Mouse (Mus musculus) midbrain, embryonic 14.5 days (tissue): Measurements from ENCODE around the gene Wwp2. TPM values are rescaled to one million over a fixed set of nuclear protein-coding genes. Genes with fewer than 3 reads are reported as not detected.

Experiments
- ATAC-seq: fragments of 200-750 bp; cut with Nextera tagmentation; 2 replicates; pipeline ENCODE4 v1.8.0; 2017; ENCODE audit warnings: moderate number of reproducible peaks, moderate library complexity; ENCODE audit not compliant: low FRiP score, low TSS enrichment
- DNase-seq: peaks from one replicate; pipeline ENCODE4 v3.0.0-alpha.2; 2015
- H3K27ac ChIP-seq: fragments of 300-500 bp; sonication (generic); replicated peaks from 2 replicates; pipeline ENCODE4 v1.5.1; 2014; ENCODE audit warnings: mild to moderate bottlenecking, low read depth, low read length, moderate library complexity
- H3K27me3 ChIP-seq: fragments of 300-500 bp; sonication (generic); 2 replicates; pipeline ENCODE4 v1.6.1; 2014; ENCODE audit warnings: low read length, control low read depth, mixed read lengths; ENCODE audit not compliant: control insufficient read depth, insufficient read depth
- H3K36me3 ChIP-seq: fragments of 300-500 bp; sonication (generic); 2 replicates; pipeline ENCODE4 v1.6.1; 2014; ENCODE audit warnings: low read length, control low read depth; ENCODE audit not compliant: control insufficient read depth, insufficient read depth
- H3K4me1 ChIP-seq: fragments of 300-500 bp; sonication (generic); 2 replicates; pipeline ENCODE4 v1.6.1; 2014; ENCODE audit warnings: mild to moderate bottlenecking, antibody characterized with exemption, low read length, control low read depth; ENCODE audit not compliant: control insufficient read depth, insufficient read depth
- H3K4me2 ChIP-seq: fragments of 300-500 bp; sonication (generic); 2 replicates; pipeline ENCODE4 v1.6.1; 2014; ENCODE audit warnings: mild to moderate bottlenecking, low read length, moderate library complexity
- H3K4me3 ChIP-seq: fragments of 300-500 bp; sonication (generic); replicated peaks from 2 replicates; pipeline ENCODE4 v1.5.1; 2014; ENCODE audit warnings: low read depth, low read length
- H3K9ac ChIP-seq: fragments of 300-500 bp; sonication (generic); replicated peaks from 2 replicates; pipeline ENCODE4 v1.6.1; 2014; ENCODE audit warnings: mild to moderate bottlenecking, low read length, moderate library complexity
- H3K9me3 ChIP-seq: fragments of 300-500 bp; sonication (generic); 2 replicates; pipeline ENCODE4 v1.6.1; 2016; ENCODE audit warnings: low read length, control low read depth, mixed read lengths; ENCODE audit not compliant: control insufficient read depth
- WGBS: fragments of 180-500 bp; shearing (Covaris S2); extraction: QIAGEN DNeasy Blood & Tissue Kit; methylation state at CpG from one replicate; pipeline ENCODE4 v1.1.7; 2014; 5-methylcytosine and 5-hydroxymethylcytosine counted together
- polyA plus RNA-seq: library from polyadenylated mRNA; unstranded; fragments of >200 nt; fragmentation: Nextera tagmentation; extraction: Ambion mirVana; gene quantifications from 2 replicates; pipeline ENCODE4 v1.2.1, GENCODE M21; 2014

Wwp2 gene
- polyA plus RNA-seq, 1 experiment from 2014 or later, result 50.5 TPM

DNA sequence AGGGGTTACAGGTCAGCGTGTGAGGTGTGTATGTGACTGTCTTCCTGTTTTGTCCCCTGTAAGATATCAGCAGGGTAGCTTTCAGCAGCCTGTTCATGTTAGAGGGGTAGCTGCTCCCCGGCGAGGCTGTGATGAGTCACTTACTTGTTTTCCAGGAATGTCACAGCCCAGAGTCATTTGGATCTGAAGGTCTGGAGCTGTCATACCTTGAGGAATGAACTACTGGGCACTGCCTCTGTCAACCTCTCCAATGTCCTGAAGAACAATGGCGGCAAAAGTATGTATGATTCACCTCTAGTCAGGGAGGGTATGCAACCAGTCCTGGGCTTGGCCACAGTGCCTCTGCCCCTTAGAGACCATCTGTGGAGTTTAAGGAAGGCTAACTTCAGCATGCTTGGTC, 21.6 kb downstream of the Wwp2 start:
- Histone ChIP-seq H3K9ac (no peak overlapping the region), H3K9me3 (no peaks in the 10 kb centered on the region), H3K4me3 (no peak overlapping the region), H3K4me1 (no peaks in the 10 kb centered on the region), H3K27ac (no peak overlapping the region), H3K4me2 (no peak overlapping the region), H3K36me3 (peaks cover 65% of the 10 kb centered on the region), H3K27me3 (no peaks in the 10 kb centered on the region)
- ATAC-seq, result no peak
- DNase-seq, result no peak
- WGBS, result 87% methylated on average over 4 of the region's 4 CpGs

DNA sequence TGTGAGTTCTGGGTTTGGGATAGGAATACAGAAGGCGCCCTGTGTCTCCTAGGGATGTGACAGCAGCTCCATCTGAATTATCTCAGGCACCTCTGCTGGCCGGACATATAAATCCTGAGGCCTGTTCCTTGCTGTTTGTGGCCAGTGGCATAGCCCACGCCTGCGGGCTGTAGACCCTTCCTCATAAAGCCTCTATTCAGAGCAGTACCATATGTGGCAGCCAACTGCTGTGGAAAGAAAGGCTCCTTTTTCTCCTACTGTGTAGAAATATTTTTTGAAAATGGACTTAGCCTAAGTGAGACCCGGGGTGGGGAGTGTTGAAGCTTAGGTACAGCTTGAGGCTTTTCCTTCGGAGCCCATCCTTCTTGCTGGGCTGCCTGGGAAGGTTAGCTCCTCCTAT, 22.1 kb downstream of the Wwp2 start:
- H3K4me2 ChIP-seq, result no peak overlapping the region
- H3K9ac ChIP-seq, result no peak overlapping the region
- no peaks in the 10 kb centered on the region for H3K27me3 ChIP-seq
- no peaks in the 10 kb centered on the region for H3K4me1 ChIP-seq
- H3K9me3 ChIP-seq, result no peaks in the 10 kb centered on the region
- H3K27ac ChIP-seq, result no peak overlapping the region
- no peak overlapping the region for H3K4me3 ChIP-seq
- H3K36me3 ChIP-seq, result peaks cover 66% of the 10 kb centered on the region
- 95% methylated on average over 6 of the region's 6 CpGs for WGBS
- DNase-seq, result no peak
- no peak for ATAC-seq

DNA sequence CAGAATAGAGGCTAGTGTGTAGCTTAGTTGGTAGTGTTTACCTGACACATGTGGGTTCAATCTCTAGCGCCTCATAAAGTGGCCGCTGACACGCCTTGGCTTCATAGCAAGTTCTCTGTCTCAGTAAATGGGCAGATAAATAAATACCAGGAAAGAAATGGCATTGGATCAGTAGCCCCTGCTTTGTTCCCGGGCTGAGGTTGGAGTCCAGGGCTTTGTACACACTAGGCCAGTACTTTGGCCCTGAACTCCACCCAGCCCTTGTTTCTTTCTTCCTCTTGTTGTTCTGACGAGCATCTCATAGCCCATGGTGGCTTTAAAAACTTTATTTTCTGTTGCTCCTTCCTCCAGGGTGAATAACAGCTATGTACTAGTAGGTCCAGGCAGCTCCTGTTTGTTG, 26.3 kb downstream of the Wwp2 start:
- ATAC-seq, result no peak
- Histone ChIP-seq H3K9me3 (no peaks in the 10 kb centered on the region), H3K4me2 (no peak overlapping the region), H3K4me3 (no peak overlapping the region), H3K4me1 (no peaks in the 10 kb centered on the region), H3K36me3 (peaks cover 79% of the 10 kb centered on the region), H3K27ac (no peak overlapping the region), H3K27me3 (no peaks in the 10 kb centered on the region), H3K9ac (no peak overlapping the region)
- no peak for DNase-seq
- 95% methylated on average over 5 of the region's 5 CpGs for WGBS

DNA sequence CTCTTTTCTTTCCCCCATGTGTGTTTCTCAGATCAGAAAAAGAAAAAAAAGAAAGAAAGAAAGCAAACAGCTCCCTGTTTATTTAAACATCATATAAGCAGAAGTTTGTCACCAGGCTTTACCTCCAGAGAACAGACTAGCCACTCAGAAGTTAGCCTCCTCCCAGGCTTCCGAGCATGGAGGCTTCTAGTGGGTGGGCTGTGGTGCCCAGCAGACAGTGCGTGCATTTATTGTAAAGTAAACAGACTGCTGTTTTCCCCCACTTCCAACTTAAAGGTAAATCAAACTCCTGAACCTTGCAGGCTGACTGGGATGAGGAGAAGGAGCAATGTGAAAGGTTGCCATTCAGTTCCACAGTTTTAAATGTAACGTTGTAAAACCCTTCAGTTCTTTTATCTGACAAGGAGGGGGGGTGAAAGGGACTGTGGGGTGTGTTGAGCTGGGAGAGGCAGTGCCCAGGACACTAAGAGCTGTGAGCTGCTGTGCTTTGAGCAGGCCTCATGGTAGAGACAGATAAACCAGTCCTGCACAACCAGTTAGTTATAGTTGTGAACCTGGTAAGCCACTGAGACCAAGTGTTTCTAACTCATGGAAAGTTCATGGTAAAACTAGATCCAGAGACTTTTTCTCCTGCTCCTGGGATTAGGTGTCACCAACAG, 29.3 kb downstream of the Wwp2 start:
- no peak for DNase-seq
- Histone ChIP-seq H3K36me3 (peaks cover 58% of the 10 kb centered on the region), H3K9ac (no peak overlapping the region), H3K27ac (no peak overlapping the region), H3K4me3 (no peak overlapping the region), H3K4me1 (no peaks in the 10 kb centered on the region), H3K4me2 (no peak overlapping the region), H3K27me3 (no peaks in the 10 kb centered on the region), H3K9me3 (no peaks in the 10 kb centered on the region)
- ATAC-seq, result no peak
- WGBS, result 81% methylated on average over 3 of the region's 3 CpGs

DNA sequence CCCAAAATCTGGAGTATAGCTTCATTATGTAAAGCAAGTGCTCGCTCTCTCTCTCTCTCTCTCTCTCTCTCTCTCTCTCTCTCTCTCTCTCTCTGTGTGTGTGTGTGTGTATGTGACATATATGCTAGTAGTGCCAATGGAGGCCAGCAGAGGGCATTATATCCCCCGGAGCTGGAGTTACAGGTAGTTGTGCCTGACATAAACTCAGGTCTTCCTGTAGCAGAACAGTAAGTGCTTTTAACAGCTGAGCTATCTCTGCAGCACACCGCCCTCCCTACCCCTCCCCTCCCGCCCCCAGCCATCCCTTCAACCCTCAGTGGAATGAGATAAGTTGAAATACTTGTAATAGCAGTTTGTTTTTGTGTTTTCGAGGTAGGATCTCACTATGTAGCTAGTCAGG, 30.5 kb downstream of the Wwp2 start:
- ATAC-seq (no peak), DNase-seq (no peak)

DNA sequence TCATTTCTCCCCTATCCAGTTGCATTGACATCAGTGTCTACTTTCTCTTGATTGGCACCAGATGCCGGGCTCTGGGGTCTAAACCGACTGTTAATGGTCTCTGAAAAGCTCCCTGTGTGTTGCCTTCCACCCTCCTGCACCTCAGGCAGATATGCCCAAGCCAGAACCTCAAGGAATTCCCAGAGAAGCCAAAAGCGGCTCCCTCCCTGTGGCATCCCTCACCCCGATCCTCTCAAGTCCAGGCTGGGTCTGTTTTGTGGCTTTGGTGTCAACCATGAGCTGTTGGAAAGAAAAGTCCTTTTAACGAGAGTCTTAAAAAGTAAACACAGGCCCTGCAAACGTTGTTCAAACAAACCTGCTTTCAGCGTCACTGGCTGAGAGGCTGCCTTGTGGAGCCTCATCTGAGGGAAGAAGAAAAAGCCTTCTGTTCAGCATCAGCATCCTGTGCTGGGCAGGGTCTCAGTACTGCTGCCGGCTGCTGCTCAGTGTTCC, 32.7 kb downstream of the Wwp2 start:
- no peak overlapping the region for H3K9ac ChIP-seq
- peak; percentile 4 for DNase-seq
- no peak overlapping the region for H3K27ac ChIP-seq
- H3K4me2 ChIP-seq, result no peak overlapping the region
- no peaks in the 10 kb centered on the region for H3K4me1 ChIP-seq
- no peak for ATAC-seq
- H3K4me3 ChIP-seq, result no peak overlapping the region
- WGBS, result 78% methylated on average over 8 of the region's 8 CpGs
- H3K36me3 ChIP-seq, result peaks cover 50% of the 10 kb centered on the region
- H3K27me3 ChIP-seq, result no peaks in the 10 kb centered on the region
- H3K9me3 ChIP-seq, result no peaks in the 10 kb centered on the region

More for the DNA sequence above, 30.5 kb downstream of the Wwp2 start:
- no peaks in the 10 kb centered on the region for H3K27me3 ChIP-seq
- no peak overlapping the region for H3K27ac ChIP-seq
- no peak overlapping the region for H3K9ac ChIP-seq
- H3K36me3 ChIP-seq, result peaks cover 59% of the 10 kb centered on the region
- no peaks in the 10 kb centered on the region for H3K4me1 ChIP-seq
- no peak overlapping the region for H3K4me3 ChIP-seq
- no peak overlapping the region for H3K4me2 ChIP-seq
- no peaks in the 10 kb centered on the region for H3K9me3 ChIP-seq
- WGBS, result 87% methylated on average over 5 of the region's 5 CpGs

DNA sequence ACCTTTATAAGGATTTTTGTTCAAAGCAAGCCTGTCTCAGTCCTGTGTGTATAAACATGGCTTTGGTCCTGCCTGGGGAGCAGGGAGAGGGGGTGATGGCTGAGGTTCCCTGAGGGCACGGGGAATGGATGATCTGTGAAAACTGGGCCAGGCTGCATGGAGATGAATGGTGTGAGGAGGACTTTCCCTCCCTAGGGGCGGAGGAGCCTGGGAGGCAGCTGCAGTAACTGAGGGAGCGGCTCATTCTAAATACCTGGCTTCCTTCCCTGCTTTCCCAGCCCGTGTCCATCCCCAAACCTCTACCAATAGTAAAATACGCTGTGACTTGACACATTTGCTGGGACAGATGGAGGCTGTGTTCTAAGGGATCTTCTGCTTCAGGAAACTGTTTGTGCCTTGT, 34.1 kb downstream of the Wwp2 start:
- no peak for DNase-seq
- Histone ChIP-seq H3K27ac (no peak overlapping the region), H3K36me3 (peaks cover 41% of the 10 kb centered on the region), H3K4me1 (no peaks in the 10 kb centered on the region), H3K9me3 (no peaks in the 10 kb centered on the region), H3K4me2 (no peak overlapping the region), H3K27me3 (no peaks in the 10 kb centered on the region), H3K4me3 (no peak overlapping the region), H3K9ac (no peak overlapping the region)
- ATAC-seq, result no peak
- 84% methylated on average over 5 of the region's 5 CpGs for WGBS

DNA sequence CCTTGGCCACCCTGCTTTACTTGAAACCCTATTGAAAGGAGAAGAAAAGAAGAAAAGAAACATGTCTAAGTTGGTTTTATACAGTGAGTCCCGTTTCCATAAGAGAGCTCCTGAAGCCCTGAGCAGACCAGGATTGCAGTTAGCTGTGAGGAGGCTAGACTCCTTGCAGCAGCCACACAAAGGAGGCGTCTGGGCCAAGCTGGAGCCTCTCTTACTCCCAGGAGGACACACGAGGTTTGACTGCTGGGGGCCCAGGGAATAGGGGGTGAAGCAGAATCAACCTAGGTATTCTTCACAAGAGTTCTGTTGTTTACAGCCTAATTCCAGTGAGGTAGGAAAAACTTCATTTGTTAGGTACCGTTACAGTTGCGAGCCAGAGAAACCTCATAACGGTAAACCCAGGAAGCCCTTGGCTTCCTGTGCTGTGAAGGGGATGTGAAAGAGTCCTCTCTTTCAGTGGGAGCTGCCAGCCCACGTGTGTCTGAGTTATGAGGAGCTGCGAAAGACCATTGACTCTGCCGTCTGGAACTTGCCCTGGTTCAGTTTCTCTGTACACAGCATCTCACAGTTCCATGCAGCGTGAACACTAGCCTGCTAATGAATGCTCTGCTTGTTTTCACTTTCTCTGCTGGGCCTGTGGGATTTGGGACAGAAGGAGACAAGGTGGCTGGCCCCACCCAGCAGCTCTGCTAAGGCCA, 36.4 kb downstream of the Wwp2 start:
- H3K4me3 ChIP-seq, result no peak overlapping the region
- 84% methylated on average over 10 of the region's 10 CpGs for whole genome bisulfite sequencing
- no peak overlapping the region for H3K9ac ChIP-seq
- peaks cover 36% of the 10 kb centered on the region for H3K36me3 ChIP-seq
- ATAC-seq (no peak), DNase-seq (no peak)
- no peaks in the 10 kb centered on the region for H3K9me3 ChIP-seq
- no peak overlapping the region for H3K4me2 ChIP-seq
- H3K27me3 ChIP-seq, result no peaks in the 10 kb centered on the region
- H3K4me1 ChIP-seq, result no peaks in the 10 kb centered on the region
- no peak overlapping the region; the same call in 1 of the 2 replicates for H3K27ac ChIP-seq

DNA sequence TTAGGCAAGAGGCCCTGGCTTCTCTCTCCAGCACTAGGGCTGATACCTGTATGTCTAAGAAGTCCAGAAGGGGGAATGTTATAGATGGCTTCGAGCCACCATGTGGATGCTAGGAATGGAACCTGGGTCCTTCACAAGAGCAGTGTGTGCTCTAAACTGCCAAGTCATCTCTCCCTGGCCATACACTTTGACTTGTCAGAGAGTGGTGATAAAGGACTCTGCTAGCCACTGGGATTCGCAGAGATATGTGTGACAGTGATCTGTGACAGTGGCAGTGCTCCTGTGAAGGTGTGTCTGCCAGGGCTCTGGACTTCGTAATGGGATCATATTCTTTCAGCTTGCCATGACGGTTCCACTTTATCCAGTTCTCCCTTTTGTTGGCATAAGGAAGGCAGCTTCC, 37.2 kb downstream of the Wwp2 start:
- ATAC-seq, result no peak
- Histone ChIP-seq H3K36me3 (peaks cover 35% of the 10 kb centered on the region), H3K4me1 (no peaks in the 10 kb centered on the region), H3K27ac (no peak overlapping the region), H3K9ac (no peak overlapping the region), H3K9me3 (no peaks in the 10 kb centered on the region), H3K4me2 (no peak overlapping the region), H3K27me3 (no peaks in the 10 kb centered on the region), H3K4me3 (no peak overlapping the region)
- DNase-seq, result no peak
- 93% methylated on average over 4 of the region's 4 CpGs for WGBS
